Mouse (Mus musculus) left cerebral cortex, adult 8-10 months (tissue): ENCODE results near the gene Kpna1. TPM values are rescaled to one million over a fixed set of nuclear protein-coding genes. Genes with fewer than 3 reads are reported as not detected.
"Not testable (repeated sequence)": the region's sequence is repeated elsewhere in the genome, so short reads cannot be mapped to it uniquely, and the experiment has no call there.

ENCODE experiments used
- DNase-seq, 2 experiments: peaks; one replicate each; pipeline ENCODE4 v3.0.0; 2022; ENCODE audit warnings: low spot score in 2 of 2
- total RNA-seq, 4 experiments: library from RNA; stranded (reverse); gene quantifications; 2 replicates each; pipeline ENCODE4 v1.2.4; 2022

Kpna1 gene
- total RNA-seq: 100 to 1,000 TPM; 128 to 143 (median 130) TPM

DNA sequence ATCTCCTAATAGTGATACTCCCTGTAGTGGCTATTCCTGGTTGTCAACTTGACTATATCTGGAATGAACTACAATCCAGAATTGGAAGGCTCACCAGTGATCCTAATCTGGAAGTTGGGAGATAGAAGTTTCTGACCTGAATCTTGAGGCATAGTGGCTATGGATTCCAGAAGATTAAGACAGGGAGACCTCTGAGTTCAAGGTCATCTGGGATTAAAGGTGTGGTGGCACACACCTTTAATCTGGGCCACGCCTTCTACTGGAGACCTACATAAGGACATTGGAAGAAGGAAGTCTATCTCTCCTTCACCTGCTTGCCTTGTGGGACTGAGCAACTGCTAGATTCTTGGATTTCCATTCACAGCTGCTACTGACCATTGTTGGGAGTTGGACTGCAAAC is at the start of gene Kpna1:
Gene Kpna1 (plus strand): TSS at position 301 of the 400 bp plus-strand sequence.
- DNase-seq: not testable (repeated sequence)

DNA sequence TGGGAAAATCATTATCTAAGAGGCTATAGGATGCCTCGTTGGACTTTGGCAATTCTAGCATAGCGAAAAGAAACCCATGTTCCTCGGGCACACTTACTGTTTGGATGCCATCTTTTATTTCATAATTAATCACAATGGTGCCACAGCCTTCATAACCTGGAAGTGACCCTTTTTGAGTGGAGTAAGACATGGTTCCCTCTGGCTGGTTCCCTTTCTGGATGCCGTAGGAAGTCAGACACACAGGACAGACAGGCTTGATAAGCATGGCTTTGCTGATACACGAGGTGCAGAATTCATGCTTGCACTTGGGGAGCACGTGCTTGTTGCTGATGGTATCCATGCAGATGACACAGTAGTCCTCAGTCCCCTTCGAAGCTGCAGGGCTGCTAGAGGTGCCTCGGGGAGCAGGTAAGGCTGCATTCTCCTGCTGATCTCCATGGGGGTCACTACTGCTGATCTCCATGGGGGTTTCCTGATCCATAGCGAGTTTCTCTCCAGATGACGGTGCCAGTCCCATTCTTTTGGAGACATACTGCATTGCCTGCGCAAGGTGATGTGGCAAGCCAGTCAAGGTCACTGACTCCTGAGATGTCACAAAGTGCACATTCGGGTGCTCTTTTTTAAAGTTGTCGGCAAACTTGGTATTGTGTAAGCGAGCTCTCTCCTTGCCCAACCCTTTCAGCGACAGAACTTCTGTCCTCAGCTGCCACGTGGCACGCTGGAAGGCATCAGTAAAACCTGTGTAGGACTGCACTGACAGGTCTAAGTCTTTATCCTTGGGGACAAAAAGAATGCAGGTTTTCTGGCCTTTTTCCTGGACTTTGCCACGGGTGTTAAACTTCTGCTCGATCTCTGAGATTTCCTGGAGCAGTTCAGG is 46.1 kb upstream of the Kpna1 start:
- DNase-seq: no peak

DNA sequence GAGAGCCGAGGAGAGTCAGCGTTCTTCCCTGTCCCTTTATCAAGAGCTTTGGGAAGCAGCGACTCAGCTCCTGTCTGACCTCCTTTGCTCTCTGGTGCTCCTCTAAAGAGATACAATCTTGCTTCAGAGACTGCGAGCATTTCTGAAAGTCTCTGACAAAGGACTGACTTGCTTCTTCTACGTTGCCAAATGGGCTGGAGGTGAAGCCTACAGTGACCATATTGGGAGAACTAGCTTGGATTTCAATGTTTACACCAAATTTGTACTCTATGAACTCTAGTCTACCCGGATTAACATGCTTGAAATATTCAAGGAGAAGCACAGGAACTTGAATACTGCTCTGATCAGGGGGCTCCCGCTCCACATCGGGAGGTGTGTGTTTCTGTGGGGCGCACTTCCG is 45.4 kb upstream of the Kpna1 start:
- no peak for DNase-seq

DNA sequence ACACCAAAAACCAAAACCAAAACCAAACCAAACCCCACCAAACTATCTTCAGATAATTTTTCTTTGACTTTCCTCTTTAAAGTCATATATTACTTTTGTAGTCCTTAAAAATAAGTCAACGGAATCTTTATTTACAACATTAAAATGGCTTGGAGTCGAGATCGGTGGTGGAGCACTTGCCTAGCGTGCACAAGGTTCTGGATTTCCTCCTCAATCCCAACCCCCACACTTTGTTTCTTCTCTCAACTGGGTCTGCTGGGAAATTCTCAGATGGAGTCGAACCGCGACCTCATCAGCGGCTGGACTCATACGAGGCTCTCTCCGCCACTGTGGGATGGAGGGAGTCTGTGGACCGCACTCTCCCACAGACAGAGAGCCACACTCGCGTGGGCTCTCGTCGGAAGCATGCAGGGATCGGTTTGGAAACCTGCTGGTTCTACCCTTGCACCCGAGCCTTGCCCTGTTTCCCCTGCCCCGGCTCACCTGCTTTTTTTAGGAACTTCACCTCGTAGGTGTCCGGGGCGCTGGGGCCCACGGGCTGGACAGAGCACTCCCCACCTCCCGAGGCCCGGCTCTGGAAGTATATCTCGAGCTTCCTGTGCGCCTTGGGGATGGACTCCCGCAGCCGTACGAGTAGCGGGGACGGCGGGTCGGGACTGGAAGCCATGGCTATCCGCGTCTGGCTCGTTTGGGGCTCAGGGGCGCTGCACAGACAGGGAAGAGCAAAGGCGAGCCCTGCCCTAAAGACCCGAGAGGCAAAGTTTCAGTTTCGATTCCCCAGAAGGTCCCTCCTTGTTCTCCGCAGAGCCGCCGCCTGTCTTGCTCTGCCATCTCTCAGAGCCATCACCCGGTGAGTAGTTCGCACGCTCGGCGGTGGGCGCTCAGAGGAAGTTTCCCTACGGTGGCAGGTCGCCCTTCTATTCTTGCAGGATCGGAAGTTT is 40.1 kb upstream of the Kpna1 start, which contains the start of the genes Parp9 and Dtx3l:
Gene Parp9 (plus strand): TSS at position 260 of the 941 bp plus-strand sequence.
Gene Dtx3l (minus strand): TSS at position 941 of the 941 bp plus-strand sequence.
- peak in 1 of 2 experiments; percentile 20 for DNase-seq

DNA sequence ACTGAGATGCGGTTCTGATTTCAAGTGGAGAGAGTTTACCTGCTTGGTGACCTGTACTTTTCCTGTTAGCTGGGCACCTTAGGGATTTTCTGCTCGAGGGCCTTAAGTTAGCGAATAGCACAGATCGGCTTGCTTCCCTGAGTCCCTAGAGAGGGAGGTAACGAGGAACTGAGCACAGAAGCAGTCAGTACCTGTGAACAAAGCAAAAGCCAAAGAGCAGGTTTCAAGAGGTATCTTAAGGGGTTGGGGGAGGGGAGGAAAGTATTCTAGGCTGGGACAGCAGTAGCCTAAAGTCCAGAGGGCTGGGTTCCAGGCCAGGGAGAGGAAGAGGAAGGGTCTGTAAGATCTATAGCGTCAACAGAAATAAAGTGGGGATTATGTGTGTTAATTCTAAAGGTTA is 39.3 kb upstream of the Kpna1 start:
- no peak for DNase-seq

DNA sequence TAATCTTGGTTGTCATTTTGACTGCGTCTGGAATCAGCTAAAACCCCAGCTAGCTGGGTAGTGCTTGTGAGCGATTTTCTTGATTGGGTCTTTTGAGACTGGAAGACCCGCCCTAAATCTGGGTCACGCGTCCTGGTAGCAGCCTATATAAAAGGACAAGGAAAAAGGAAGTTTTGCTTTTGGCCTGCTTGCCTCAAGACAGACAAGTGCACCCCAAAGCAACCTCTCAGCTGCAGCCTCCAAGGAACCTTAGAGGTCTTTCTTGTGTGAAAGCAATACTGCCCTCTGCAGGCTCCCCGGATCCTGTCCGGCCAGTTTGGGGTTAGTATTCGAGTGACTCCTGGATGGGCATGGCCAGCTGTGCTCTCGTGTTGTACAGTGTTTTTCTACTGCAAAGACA is 38.9 kb upstream of the Kpna1 start:
- peak; percentile 43 to 51 for DNase-seq

DNA sequence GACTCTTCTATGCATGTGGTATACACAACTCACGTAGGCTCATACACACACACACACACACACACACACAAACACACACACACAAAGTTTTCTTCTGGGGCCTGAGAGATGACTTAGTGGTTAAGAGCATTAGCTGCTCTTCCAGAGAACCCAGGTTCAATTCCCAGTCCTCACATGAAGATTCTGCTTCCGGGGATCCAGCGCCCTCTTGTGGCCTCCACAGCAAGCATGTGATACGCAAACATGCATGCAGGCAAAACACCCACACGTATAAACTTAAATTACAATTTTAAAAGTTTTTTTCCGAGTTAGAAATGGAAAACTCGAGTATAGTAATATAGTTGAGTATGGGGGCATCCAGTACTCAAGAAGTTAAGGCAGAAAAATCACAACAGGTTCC is 37.2 kb upstream of the Kpna1 start:
- no peak for DNase-seq

DNA sequence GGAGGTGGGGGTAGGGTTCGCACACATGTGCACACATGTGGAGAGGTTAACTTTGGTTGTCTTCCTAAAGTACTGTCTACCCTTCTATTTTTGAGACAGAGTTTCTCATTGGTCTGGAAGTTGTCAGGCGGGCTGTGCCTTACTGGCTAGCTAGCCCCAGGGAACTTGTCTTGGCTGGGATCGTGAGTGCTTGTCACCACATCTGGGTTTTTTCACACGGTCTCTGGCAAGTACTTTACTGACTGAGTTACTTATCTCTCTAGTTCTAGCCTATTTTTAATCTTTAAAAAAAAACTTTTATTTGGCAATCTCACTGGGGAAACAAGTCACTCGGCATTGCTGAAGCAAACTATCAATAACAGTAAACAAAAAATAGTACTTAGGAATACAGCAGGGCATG is 29.3 kb upstream of the Kpna1 start:
- no peak for DNase-seq

DNA sequence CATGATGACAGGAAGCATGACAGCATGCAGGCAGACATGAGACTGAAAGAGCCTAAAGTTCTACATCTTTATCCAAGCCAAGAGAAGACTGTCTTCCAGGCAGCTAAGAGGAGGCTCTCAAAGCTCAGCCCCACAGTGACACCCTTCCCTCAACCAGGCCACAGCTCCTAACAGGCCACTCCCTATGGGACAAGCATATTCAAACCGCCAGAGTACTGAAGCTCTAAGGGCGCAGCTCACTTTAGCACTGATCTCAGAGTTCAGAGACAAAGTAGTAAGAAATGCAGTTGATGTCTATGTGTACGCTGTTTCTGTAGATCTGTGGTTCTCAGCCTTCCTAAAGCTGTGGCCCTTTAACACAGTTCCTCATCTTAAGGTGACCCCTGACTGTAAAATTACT is 27.3 kb upstream of the Kpna1 start:
- no peak for DNase-seq

DNA sequence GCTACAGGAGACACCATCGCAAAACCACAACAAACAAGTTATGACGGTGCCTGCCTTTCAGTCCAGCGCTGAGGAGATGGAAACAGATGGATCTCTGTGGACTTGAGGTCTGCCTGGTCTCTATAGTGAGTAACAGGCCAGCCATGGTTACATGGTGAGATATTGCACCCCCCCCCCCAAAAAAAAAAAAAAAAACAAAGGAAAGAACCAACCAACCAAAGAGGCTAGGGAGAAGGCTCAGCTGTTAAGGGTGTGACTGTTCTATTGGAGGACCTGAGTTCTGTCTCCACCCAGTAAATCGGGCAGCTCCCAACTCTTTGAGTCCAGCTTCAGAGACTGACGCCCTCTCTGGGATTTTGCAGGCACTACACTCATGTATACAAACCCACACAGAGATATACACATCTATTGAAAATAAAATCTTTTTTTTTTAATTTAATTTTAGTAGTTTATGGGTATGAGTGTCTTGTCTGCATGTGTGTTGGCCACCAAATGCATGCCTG is 25.9 kb upstream of the Kpna1 start:
- DNase-seq: no peak

DNA sequence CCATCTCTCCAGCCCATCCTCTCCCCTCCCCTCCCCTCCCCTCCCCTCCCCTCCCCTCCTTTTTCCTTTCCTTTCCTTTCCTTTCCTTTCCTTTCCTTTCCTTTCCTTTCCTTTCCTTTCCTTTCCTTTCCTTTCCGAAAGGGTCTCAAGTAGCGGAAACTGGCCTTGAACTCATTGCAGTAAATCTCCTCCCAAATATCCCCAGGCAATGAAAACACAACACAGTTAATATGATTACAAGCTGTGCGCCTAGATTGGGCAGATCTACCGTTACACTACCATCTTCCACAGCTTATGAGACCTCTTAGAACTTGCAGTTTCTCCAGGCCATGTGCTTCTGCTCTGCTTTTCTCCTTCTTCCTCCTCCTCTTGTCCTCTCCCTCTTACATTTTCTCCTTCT is 12.6 kb upstream of the Kpna1 start:
- DNase-seq: not testable (repeated sequence)

DNA sequence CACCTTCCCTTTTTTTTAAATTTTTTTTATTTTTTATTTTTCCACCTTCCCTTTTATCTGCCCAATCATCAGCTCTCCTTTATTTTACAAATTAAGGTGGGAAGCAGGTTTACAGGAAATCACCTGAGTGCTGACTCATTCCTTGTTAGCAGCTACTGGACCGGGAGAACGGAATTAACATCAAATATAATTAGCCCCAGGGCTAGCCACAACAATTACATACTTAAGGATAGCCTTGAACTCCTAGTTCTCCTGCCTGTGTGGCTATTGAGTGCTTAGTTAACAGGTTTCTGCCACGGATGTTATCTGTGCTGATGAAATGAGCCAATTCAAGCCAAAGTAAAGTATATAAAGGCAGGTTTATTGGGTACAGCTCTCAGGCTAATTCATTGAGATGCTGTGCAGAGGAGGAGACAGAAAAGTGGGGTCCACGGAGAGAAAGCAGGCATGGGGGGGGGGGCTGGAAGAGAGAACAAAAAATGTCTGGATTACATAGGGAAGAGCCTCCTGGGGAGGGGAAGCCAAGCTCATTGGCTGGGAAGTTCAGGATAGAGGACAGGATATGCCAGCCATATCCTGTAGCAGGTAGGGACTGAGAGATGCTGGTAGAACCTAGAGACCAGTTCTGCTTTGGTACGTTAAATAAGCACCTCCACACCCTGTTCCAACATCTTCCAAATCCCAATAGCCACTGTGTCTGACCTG is 12.0 kb upstream of the Kpna1 start:
- DNase-seq: no peak

DNA sequence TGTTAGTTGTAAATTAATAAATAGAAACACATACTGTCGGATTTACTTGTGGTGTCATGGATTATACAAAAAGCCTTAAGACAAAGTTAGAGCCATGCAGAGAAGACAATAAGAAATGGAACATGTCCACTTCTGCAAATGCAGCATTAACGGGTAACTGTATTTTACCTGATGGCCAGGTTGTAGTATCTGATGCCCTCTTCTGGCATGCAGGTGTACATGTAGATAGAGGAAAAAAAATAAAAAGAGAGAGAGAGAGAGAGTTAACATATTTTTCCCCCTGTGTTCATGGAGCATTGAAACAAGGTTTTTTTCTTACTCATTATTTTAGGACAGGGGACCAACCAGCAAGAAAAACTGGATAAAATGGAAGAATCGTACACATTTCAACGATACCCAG is 11.2 kb upstream of the Kpna1 start:
- no peak for DNase-seq

DNA sequence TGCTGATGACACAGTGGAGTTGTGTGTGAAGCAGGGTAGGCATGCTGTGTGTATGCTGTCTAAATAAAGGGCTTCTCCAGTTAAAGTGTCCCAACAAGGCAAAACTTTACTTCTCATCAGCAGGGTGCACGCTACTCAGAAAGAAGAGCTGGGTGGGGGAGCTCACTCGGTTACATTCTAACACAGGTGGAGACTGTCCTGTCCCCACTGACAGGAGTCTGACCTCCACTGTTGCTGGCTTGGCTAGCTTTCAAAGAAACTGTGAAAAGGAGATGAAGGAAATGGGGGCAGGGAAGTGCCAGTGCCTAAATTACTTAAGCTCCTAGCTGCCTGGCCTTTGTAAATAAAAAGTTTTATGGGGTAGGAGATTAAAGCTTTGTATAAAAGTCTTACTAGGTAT is 10.4 kb upstream of the Kpna1 start:
- DNase-seq: no peak

DNA sequence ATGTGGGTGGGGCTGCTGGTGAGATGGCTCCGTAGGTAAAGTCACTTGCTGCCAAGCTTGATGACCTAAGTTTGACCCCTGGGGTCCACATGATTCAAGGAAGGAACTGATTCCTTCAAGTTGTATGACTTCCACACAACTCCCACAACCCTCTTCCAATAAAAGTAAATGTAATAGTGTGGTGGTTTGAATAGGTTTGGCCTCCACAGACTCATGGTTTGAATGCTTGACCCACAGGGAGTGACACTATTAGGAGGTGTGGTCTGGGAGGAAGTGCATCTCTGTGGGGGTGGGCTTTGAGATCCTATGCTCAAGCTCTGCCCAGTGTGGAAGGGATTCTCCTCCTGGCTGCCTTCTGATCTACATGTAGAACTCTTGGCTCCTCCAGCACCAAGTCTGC is 4.5 kb upstream of the Kpna1 start:
- no peak for DNase-seq

DNA sequence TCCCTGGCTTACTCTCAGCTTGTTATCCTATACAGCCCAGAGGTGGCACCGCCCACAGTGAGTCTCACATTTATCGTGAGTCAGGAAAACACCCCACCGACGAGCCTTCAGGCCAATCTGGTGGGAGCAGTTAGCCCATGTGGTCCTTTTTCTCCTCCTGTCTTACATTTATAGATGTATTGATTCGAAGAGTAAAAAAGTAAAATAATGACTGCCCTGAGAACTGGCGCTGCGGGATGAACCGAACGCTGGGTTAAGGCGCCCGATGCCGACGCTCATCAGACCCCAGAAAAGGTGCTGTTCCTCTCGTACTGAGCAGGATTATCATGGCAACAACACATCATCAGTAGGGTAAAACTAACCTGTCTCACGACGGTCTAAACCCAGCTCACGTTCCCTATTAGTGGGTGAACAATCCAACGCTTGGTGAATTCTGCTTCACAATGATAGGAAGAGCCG is 2.8 kb downstream of the Kpna1 start:
- DNase-seq: peak; percentile 95 to 100

DNA sequence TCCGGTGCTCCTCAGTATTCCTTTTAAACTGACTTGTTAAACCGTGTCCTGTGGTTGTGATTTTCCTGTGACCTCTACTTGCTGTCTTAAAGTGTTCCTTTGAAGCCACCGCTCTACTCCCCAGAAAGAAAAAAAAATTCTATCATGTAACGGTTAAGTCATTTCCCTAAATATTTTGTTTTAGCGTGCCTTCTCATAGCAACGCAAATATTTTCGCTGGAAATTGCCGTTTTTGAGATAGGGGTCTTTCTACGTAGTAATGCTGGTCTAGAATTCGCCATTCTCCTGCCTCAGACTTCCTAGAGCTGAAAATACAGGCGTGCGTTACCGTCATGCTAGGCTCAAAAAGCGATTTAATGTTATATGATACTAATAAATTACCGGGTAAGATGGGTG is 4.0 kb downstream of the Kpna1 start:
- DNase-seq: no peak

DNA sequence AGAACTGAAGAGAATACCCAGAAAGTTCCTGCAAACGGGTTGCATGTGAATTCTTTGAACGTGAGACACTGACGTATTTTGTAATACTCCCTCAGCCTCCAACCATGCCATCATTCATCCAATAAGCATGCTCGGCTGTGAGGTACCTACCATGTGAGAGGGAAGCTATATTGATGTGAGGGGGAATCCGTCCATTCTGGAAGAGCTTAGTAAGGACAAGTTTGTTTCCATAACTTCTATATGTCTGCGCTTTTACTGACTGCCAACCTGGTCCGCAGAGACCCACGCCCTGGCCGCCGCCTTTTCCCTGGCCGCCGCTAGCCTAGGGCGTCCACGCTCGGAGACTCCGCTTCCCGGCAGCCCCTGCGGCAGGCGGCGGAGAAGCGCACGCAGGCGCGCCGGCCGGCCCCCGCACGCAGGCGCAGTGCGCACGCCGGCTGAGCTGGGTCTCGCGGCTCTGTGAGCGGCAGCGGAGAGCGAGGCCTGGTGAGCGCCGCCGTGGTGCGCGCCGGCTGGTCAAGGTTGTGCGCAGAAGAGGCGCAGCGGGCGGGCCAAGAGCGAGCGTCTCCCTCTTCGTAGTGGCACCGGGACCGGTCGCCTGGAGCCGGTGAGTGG is 4.5 kb downstream of the Kpna1 start:
- DNase-seq: peak; percentile 75 to 84

DNA sequence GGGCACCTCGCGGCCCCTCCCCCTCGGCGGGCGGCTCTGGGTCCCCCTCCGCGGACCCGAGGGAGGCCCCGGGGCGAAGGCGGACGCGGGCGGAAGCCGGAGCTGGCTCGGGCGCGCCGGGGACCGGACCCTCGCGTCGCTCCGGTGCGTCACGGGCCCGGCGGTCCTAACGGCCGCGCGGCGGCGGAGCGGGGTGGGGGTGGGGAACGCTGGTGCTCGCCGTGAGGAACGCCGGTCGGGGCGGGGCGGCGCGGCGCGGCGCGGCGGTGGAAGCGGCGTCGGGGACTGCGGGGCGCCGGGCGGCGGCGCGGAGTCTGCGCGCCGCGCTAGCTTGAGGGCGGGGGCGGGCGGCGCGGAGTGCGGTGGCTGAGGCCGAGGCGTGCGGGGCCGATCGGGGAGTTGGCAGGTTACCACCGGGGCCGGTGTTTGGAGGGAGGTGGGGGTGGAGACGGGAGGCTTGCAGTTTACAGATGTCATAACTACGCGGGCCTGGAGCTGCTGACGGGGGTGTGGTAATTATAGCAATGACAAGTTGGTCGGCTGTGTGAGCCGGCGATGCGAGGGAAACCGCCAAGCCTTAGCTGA is 5.1 kb downstream of the Kpna1 start:
- peak; percentile 45 to 74 for DNase-seq

DNA sequence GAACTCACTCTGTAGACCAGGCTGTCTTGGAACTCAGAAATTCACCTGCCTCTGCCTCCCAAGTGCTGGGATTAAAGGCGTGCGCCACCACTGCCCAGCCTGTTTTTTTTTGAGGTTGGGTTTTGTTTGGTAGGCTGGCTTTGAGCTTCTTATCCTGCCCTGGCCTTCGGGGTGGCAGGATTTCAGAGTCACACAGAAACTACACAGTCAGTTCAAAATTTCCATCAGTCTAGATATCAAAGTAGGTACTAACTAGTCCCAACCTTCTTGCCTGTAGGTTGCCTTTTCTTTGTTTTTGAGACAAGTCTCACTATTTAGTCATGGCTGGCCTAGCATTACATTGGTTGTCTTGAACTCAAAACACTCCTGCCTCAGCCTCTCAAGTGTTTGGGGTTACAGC is 5.9 kb downstream of the Kpna1 start:
- DNase-seq: no peak
